Mouse (Mus musculus): ENCODE results near the gene 0610010F05Rik.
"Not testable (repeated sequence)": the region's sequence is repeated elsewhere in the genome, so short reads cannot be mapped to it uniquely, and the experiment has no call there.

0610010F05Rik gene

DNA sequence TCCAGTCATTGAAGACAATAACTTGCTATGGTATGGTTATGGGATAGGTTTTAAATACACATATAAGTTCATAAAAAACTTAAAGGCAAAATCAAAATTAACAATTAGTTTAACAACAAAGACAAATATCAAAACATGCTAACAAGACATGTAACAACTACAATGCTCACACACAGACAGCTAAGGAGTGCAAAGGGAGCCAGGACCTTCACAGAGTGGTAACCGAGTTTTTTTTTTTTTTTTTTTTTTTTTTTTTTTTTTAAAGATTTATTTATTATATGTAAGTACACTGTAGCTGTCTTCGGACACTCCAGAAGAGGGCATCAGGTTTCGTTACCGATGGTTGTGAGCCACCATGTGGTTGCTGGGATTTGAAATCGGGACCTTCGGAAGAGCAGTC, 26.1 kb downstream of the 0610010F05Rik start:
- not testable (repeated sequence) for ATAC-seq (ENCODE audit: insufficient number of reproducible peaks, low FRiP score, low TSS enrichment)

GRCm38 (mm10) chr11:23570130-23570529, 63.3 kb downstream of the 0610010F05Rik start:
- ATAC-seq (ENCODE audit: insufficient number of reproducible peaks, low FRiP score, low TSS enrichment), result no peak

GRCm38 (mm10) chr11:23565761-23566160, 67.7 kb downstream of the 0610010F05Rik start:
- ATAC-seq (ENCODE audit: insufficient number of reproducible peaks, low FRiP score, low TSS enrichment), result no peak

- no peak for ATAC-seq (ENCODE audit: insufficient number of reproducible peaks, low FRiP score, low TSS enrichment)
Observed at GRCm38 (mm10) chr11:23557039-23557630, 76.3 kb downstream of the 0610010F05Rik start.

- ATAC-seq (ENCODE audit: insufficient number of reproducible peaks, low FRiP score, low TSS enrichment), result no peak
Observed at GRCm38 (mm10) chr11:23537446-23537845, 96.0 kb downstream of the 0610010F05Rik start.

DNA sequence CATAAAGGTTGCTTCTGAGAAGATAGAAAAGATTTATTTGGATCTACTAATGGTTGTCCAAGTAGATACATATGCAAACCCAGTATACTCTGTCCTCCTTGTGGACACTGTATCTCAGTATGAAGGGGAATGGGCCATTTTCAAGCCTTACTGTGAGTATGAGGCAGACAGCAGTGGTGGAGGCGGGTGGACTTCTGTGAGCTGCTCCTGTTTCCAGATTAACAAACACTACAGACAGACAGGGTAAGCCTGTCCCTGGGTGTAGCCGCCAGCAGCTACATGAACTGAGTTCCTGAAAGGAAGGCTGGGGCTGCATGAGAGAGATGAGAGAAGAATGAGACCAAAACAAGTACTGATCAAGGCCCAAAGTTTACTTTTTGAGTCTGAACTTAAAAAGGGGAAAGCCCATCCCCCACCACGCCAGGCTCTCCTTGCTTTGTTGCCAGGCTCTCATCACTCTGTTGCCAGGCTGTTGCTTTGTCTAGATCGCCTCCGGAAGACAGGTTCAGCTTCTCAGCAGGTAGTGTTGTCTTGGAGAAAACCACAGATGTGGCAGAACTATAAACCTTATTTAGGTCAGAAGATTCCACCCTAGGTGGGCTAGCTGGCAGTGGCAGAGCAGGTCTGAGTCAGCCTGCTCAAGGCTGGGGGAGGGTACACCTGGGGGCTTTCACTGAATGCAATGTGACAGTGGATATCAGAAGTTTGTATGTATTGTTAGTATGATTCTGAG, 112.8 kb downstream of the 0610010F05Rik start, which contains the start of gene 1700093K21Rik:
1700093K21Rik (minus strand) TSS at position 683 of the 733 bp plus-strand sequence.
- no peak for ATAC-seq (ENCODE audit: insufficient number of reproducible peaks, low FRiP score, low TSS enrichment)

DNA sequence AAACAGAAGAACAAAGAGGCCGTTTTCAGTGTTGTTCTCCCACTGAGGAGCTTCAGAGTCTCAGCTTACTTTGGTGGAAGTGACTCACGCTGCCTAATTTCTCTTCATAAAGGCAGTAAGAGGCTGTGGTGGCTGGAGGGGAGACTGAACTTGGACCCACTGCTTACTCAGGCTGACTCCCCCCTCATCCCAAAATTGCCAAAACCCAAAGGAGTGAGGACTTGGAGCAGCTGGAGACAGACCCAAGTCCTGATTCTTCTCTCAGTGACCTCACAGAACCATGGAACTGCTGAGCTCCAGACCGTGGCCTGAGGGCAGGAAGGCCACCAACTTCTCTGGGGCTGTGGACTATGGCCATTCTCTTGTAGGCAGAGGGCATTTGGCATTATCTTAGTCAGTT, 114.5 kb downstream of the 0610010F05Rik start:
- ATAC-seq (ENCODE audit: insufficient number of reproducible peaks, low FRiP score, low TSS enrichment), result no peak

DNA sequence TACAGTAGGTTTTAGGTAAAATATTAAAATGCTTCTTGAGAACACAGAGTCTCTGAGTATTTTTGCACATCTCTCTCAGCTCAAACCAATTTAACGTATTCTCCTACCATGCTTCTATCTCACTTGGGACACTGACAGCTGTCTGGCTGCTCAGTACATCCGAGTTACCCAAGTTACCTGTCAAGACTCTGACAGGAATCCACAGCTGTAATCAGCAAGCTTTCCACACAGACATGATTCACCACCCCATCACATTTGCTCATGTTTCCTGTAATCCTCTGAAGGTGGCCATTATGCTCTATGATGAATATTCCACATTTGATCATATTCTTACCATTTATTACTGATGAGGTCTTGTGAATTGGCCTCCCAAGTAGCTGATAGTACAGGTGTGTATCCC, 118.1 kb downstream of the 0610010F05Rik start:
- ATAC-seq (ENCODE audit: insufficient number of reproducible peaks, low FRiP score, low TSS enrichment), result no peak
